Mouse (Mus musculus): ENCODE results near the gene AA467197. TPM values are rescaled to one million over a fixed set of nuclear protein-coding genes. Genes with fewer than 3 reads are reported as not detected.

Gene AA467197
- polyA plus RNA-seq, 2 experiments = 0.30 TPM; not detected in 1

GRCm38 (mm10) chr2:122682520-122682919 is 45.7 kb downstream of the AA467197 start:
- no peaks in the 10 kb centered on the region for H3K27me3 ChIP-seq (ENCODE audit: control insufficient read depth, insufficient read depth, low read length)
- TF ChIP-seq POLR2A (IDR thresholded peaks at IDR 0.05; ENCODE audit: borderline replicate concordance, extremely low read depth, insufficient read depth, insufficient read length) = no peak
- DNase-seq (ENCODE audit: low spot score) (no peak), ATAC-seq (ENCODE audit: low FRiP score, low read depth) (no peak)
- peaks cover 14% of the 10 kb centered on the region for H3K9me3 ChIP-seq (ENCODE audit: control insufficient read depth, low read length)
- no peak overlapping the region for H3K9ac ChIP-seq (ENCODE audit: low read depth, low read length, severe bottlenecking)
- H3K36me3 ChIP-seq (ENCODE audit: control insufficient read depth, insufficient read depth, low read length) = peaks cover 14% of the 10 kb centered on the region
- no peak overlapping the region for H3K27ac ChIP-seq (replicated peaks; ENCODE audit: low read depth, low read length)
- H3K4me2 ChIP-seq (replicated peaks; ENCODE audit: low read depth, low read length, severe bottlenecking) = no peak overlapping the region
- WGBS = 84% methylated on average over 2 of the region's 2 CpGs
- no peak overlapping the region for H3K4me3 ChIP-seq (replicated peaks; ENCODE audit: low read length)
- no peaks in the 10 kb centered on the region for H3K4me1 ChIP-seq (ENCODE audit: control insufficient read depth, insufficient read depth, low read length)

GRCm38 (mm10) chr2:122683641-122684040 is 46.9 kb downstream of the AA467197 start:
- TF ChIP-seq POLR2A (IDR thresholded peaks at IDR 0.05; ENCODE audit: borderline replicate concordance, extremely low read depth, insufficient read depth, insufficient read length) = no peak
- no peak for ATAC-seq (ENCODE audit: low FRiP score, low read depth)
- H3K4me3 ChIP-seq (replicated peaks; ENCODE audit: low read length) = no peak overlapping the region
- H3K4me1 ChIP-seq (ENCODE audit: control insufficient read depth, insufficient read depth, low read length) = no peaks in the 10 kb centered on the region
- DNase-seq (ENCODE audit: low spot score) = no peak
- peaks cover 14% of the 10 kb centered on the region for H3K36me3 ChIP-seq (ENCODE audit: control insufficient read depth, insufficient read depth, low read length)
- no peak overlapping the region for H3K4me2 ChIP-seq (replicated peaks; ENCODE audit: low read depth, low read length, severe bottlenecking)
- H3K27ac ChIP-seq (replicated peaks; ENCODE audit: low read depth, low read length) = no peak overlapping the region
- no peaks in the 10 kb centered on the region for H3K27me3 ChIP-seq (ENCODE audit: control insufficient read depth, insufficient read depth, low read length)
- H3K9ac ChIP-seq (ENCODE audit: low read depth, low read length, severe bottlenecking) = no peak overlapping the region
- WGBS = 90% methylated on average over 1 of the region's 1 CpGs
- peaks cover 14% of the 10 kb centered on the region for H3K9me3 ChIP-seq (ENCODE audit: control insufficient read depth, low read length)

- 74% methylated on average over 6 of the region's 6 CpGs for WGBS
These were observed 49.9 kb downstream of the AA467197 start for GRCm38 (mm10) chr2:122686665-122687064.

More at GRCm38 (mm10) chr2:122686665-122687064, 49.9 kb downstream of the AA467197 start:
- peaks cover 6% of the 10 kb centered on the region for H3K9me3 ChIP-seq (ENCODE audit: control insufficient read depth, low read length)
- H3K9ac ChIP-seq (ENCODE audit: low read depth, low read length, severe bottlenecking) = no peak overlapping the region
- H3K36me3 ChIP-seq (ENCODE audit: control insufficient read depth, insufficient read depth, low read length) = peaks cover 14% of the 10 kb centered on the region
- H3K4me1 ChIP-seq (ENCODE audit: control insufficient read depth, insufficient read depth, low read length) = no peaks in the 10 kb centered on the region
- H3K4me3 ChIP-seq (replicated peaks; ENCODE audit: low read length) = no peak overlapping the region
- DNase-seq (ENCODE audit: low spot score) (no peak), ATAC-seq (ENCODE audit: low FRiP score, low read depth) (no peak)
- H3K27ac ChIP-seq (replicated peaks; ENCODE audit: low read depth, low read length) = no peak overlapping the region
- H3K27me3 ChIP-seq (ENCODE audit: control insufficient read depth, insufficient read depth, low read length) = no peaks in the 10 kb centered on the region
- no peak for TF ChIP-seq POLR2A (IDR thresholded peaks at IDR 0.05; ENCODE audit: borderline replicate concordance, extremely low read depth, insufficient read depth, insufficient read length)
- no peak overlapping the region for H3K4me2 ChIP-seq (replicated peaks; ENCODE audit: low read depth, low read length, severe bottlenecking)

MicroRNAs within 50 kb of the gene (microRNA counts, 519-probe panel; counts per million panel counts)
- microRNA mmu-miR-147 = not detected

Small RNA genes within 50 kb of the gene (microRNA-seq; reads per million reads assigned to microRNA genes)
- gene Mir147 = 1.8 reads per million

Other genes with a start within 250 kb of the AA467197 start
- 1.0 and 1.4 TPM in 2 replicates for gene Slc28a2, start 210.5 kb upstream of the AA467197 start, polyA plus RNA-seq (2012; rRNA removed)
- 0.50 and 0.78 TPM in 2 replicates for gene Slc28a2, start 210.5 kb upstream of the AA467197 start, polyA plus RNA-seq (2014; fragmentation: Nextera tagmentation; extraction: Ambion mirVana)
- gene Gm14085, start 152.0 kb upstream of the AA467197 start, polyA plus RNA-seq (2012; rRNA removed) = not detected in 2 replicates
- gene Gm14085, start 152.0 kb upstream of the AA467197 start, polyA plus RNA-seq (2014; fragmentation: Nextera tagmentation; extraction: Ambion mirVana) = not detected in 2 replicates
- gene Gatm, start 25.7 kb upstream of the AA467197 start, polyA plus RNA-seq (2012; rRNA removed) = 29.4 and 35.6 TPM in 2 replicates
- gene Gatm, start 25.7 kb upstream of the AA467197 start, polyA plus RNA-seq (2014; fragmentation: Nextera tagmentation; extraction: Ambion mirVana) = 40.1 and 54.5 TPM in 2 replicates
- gene Slc30a4, start 65.7 kb downstream of the AA467197 start, polyA plus RNA-seq (2012; rRNA removed) = 13.6 and 13.8 TPM in 2 replicates
- gene Slc30a4, start 65.7 kb downstream of the AA467197 start, polyA plus RNA-seq (2014; fragmentation: Nextera tagmentation; extraction: Ambion mirVana) = 18.4 and 20.1 TPM in 2 replicates
- gene Bloc1s6, start 101.5 kb downstream of the AA467197 start, polyA plus RNA-seq (2012; rRNA removed) = 38.5 and 52.4 TPM in 2 replicates
- gene Bloc1s6, start 101.5 kb downstream of the AA467197 start, polyA plus RNA-seq (2014; fragmentation: Nextera tagmentation; extraction: Ambion mirVana) = 40.6 and 43.6 TPM in 2 replicates
- 3.6 and 4.1 TPM in 2 replicates for gene Sqor, start 128.3 kb downstream of the AA467197 start, polyA plus RNA-seq (2012; rRNA removed)
- gene Sqor, start 128.3 kb downstream of the AA467197 start, polyA plus RNA-seq (2014; fragmentation: Nextera tagmentation; extraction: Ambion mirVana) = 5.7 and 7.7 TPM in 2 replicates